Mouse (Mus musculus) right cerebral cortex, postnatal 36 days (tissue): ENCODE measurements around the gene Cog3.

Experiments used
- DNase-seq, 2 experiments: peaks; one replicate each; pipeline ENCODE4 v3.0.0; 2022; ENCODE audit warnings: low spot score in 2 of 2, mixed read lengths in 1 of 2

Cog3 gene

DNA sequence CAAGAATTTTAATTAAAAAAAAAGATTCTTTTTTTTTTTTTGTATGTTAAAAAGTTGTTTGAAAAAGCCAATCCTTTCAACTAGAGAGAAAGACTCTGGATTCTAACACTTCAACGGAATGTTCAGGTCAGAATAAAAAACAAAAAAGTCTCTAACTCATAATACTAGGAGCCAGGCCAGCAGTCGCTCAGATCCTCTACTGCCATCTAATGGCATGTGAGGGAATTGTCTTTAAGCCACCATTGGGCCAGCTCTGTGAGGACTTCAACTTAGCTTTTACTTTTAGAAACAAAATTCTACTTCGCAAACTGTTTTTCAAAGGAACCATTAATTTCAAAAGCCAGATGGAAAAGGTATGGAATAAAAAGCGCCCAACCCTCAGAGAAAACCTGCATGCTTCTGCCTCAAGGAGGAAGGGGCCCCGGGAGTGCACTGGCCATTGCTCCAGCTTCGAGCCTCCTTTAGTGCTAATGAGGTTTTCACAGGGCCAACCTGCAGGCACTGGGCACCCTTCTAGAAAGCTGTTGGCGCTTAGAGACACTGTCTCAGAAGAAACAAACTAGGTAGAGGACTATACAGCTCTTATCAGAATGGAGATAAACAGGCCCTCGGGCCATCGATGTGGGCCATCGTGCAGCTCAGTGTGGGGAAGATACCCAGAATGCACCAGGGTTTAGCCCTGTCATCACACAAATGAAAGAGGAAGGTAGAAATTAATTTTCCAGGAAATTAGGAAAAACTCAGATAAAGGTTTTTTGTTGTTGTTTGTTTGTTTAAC, 6.9 kb upstream of the Cog3 start:
- DNase-seq = no peak

DNA sequence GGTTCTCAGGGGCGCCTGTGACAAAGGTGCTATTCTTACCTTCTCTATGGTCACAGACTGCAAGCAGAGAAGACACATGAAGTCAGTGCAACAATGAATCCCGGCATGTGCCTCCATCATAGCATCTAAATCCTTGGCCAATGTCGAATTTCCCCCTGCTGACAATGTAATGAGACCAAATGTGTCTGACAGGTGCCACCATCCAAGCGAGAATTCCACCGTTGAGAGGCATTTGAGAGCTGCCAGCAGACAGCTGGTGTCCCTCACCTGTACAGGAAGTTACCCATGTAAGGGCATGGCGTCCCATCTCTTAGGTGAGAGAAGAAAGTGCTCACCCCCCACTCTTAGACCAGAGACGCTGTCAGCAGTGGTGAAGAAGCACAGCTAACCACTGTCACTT, 4.1 kb upstream of the Cog3 start:
- no peak for DNase-seq

DNA sequence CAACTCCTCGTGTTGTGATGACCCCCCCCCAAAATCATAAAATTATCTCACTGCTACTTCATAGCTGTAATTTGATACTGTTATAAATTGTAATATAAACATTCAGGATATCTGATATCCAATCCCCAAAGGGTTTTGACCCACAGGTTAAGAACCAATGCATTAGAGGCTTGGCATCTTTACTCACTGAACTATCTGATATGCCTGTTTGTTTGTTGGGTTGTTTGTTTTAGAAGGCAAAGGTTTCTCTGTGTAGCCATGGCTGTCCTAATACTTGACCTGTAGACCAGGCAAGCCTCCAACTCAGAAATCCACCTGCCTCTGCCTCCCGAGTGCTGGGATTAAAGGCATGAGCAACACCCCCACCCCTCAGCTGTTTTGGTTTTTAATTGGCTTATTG, 3.5 kb upstream of the Cog3 start:
- DNase-seq = no peak

DNA sequence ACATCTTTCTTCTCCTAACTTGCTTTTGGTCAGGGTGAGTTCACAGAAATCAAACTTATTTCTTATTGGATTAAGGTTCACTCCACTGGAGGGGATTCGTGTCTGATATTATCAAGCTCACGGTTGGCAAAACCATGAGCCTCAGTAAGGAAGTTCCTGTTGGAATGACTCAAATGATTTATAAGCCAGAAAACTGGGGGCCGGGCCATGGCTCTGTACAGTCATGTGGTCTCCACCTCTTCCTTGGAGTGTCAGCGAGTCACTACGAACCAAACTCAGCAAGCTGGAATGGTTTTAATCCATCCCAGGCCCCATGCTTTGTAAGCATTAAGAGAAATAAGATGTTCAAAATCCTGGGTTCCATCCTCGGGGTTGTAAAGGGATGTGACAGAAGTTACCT, 2.7 kb upstream of the Cog3 start:
- no peak for DNase-seq

DNA sequence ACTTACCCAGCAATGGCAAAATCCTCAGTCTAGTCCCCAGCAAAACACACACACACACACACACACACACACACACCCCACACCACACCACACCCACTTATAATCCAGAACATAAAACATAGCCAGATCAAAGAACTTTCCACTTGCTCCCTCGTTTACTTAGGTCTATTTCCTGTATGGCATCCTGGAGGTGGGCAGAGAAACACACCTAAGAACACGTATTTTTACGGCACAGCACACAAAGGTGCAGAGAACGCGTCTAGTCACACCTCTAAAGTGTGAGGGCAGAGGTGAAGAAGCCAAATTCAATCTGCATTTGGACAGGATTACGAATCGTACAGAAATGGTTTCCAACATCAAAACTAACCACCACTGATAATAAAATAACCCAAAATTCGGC, 1.1 kb downstream of the Cog3 start:
- DNase-seq = no peak

DNA sequence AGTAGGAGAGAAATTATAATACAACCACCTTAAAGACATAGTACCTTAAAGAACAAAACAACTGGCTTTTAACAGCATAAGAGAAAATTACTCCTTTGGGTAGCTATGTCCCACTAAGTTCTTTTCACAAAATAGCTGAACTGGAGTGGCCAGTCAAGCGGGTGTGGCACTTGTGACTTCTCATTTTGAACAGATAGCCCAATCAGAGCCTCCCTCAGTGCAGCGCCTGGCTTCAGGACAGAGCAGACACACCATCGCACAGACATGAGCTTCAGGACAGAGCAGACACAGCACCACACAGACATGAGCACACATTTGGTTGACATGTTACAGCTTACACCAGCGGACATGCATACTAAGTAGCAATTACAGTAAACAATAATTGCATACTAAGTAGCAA, 3.3 kb downstream of the Cog3 start:
- no peak for DNase-seq

DNA sequence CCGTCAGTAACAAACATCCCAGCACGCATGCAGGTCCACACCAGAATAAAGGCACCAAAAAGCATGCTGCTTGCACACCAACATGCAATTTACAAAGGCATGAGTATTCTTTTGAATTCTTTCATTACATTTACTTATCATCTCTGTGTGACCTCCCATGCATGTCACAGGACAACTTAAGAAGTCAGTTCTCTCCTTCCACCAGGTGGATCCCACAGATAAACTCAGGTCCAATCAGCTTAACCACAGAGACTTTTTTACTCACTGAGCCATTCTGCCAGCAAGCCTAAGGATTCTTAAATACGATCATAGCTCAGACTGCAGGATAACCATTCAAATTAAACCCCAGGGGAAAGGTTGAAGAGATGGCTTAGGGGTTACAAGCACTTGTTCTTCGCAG, 5.2 kb downstream of the Cog3 start:
- DNase-seq = no peak

DNA sequence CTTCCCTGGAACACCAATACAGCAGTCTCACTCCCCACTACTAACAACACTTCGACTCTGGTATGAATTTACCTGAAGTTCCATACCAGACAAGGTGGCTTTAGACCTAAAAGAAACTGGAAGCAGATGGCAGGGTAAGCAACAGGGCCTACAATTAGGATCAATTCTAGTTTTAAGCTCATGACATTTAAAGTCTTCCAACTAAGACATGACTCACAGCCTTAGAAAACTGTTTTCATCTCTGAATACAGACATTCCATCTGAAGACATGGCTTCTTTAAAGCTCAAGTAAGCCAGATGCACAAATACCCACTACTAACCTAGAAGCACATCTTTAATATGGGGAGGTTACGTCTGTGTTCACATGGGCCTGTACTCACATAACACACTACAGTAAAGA, 6.4 kb downstream of the Cog3 start:
- no peak for DNase-seq

DNA sequence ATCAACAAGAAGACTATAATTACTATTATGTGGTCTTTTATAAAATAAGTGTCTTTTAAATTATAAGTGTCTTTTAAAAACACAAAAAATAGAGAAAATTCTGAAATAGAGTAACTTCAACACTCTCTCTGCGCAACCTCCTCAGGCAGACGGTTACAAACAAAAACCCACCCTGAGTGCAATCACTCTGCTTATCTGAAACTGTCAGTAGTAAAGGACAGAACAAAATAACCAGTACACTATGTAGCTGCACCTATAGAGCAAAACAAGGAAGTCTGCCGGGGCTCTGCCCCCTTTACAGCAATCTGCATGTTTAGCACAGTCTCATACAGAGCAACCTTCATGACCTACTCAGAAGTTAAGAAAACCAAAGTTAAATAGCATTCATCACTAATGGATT, 12.4 kb downstream of the Cog3 start:
- DNase-seq = no peak

DNA sequence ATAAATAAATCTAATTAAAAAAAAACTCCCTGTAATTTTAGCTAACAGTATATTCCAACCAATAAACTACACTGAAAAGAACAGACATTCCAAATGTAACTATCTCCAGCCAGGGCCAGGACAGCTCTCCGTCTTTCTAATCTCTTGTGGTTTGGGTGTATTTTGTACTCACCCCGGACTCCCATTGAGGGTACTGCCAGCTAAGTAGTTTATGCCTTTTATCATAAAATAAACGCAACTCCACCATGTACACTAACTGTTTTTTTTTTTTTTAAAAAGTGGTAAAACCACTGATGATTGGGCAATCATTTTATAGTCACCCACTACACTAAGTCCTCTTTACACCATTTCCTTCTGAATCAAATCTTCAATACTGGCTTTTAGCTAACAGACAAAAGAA, 18.7 kb downstream of the Cog3 start:
- no peak for DNase-seq

DNA sequence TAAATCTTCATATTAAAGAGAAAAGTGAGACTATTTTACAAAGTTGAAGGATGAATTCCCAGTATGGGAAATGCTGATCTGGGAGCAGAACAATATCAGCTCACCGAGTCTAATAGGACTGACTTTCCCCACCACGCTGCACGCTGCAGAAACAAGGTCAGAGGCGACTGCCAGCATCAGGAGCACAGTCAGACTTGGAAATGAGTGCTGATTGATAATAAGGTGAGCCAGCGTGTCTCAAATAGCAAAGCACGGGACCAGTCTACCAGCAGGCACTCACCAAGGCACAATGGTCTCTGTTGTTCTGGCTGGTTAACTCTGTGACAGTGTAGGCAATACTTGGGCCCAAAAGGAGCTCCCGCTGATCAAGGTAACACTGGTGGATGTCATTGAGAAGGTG, 21.7 kb downstream of the Cog3 start:
- no peak for DNase-seq

DNA sequence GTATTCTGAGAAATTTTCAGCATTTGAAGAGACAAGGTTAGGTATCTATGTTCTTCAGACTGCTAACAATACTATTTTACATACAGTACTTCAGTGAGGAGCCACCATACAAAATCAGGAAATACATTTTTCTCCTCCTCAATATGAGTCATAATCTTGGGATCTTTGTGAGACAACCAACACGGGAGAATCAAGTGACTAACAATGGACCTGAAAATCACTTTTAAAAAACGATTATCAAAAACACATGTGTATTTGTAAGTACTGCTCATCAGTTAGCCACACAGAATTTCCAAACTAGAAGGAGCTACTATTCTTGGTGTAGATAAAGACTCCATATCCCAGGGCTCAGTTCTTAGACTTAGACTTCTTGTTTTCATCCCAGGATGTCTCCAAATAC, 23.0 kb downstream of the Cog3 start:
- no peak for DNase-seq

DNA sequence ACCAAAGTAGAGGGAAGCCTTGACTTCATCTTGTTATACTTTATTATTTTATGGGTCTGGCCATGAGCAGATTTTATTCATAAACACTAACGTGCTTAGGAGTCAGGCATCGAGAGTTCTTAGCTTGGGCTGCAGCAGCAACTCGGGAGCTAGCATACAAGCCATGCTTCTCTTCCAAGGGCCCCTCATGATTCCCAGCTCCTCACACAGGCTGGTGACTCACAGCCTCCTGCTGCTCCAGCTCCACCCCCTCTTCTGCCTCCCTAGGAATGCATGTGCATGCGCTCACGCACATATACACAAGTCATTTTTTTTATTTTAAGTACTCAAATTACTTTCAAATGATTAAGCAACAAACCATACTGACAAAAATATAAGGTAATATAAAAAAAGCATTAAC, 26.2 kb downstream of the Cog3 start:
- DNase-seq = no peak

DNA sequence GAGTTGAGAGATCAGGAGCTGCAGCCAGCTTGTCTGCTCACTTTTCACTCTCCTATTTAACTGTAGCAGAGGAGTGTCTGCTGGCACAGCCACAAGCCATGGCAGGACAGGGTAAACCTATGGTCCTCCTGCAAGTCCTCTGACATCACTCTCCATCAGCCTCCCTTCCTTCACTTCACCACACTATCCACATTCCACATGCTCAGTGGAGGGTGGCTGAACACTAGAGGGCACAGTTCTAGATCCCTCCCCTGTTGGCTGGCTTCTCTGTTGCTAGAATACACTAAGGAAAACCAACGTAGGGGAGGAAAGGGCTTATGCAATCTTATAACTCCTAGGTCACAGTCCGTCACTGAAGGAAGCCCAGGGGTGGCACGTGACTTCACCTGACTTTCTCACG, 27.3 kb downstream of the Cog3 start:
- no peak for DNase-seq

DNA sequence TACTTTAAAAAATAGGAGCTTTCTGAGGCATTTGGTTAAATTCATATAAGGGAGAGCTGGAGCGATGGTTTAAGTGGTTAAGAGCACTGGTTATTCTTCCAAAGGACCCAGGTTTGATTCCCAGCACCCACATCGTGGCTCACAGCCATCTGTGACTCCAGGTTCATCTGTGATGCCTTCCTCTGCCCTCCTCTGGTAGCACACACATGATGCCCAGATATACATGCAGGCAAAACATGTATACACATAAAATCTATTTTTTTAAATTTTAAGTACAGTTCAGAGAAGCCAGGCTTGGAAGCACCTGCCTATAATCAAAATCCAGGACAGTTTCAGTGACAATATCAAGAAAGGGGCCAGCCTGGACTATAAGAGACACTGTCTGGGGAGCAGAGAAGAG, 31.5 kb downstream of the Cog3 start:
- no peak for DNase-seq

DNA sequence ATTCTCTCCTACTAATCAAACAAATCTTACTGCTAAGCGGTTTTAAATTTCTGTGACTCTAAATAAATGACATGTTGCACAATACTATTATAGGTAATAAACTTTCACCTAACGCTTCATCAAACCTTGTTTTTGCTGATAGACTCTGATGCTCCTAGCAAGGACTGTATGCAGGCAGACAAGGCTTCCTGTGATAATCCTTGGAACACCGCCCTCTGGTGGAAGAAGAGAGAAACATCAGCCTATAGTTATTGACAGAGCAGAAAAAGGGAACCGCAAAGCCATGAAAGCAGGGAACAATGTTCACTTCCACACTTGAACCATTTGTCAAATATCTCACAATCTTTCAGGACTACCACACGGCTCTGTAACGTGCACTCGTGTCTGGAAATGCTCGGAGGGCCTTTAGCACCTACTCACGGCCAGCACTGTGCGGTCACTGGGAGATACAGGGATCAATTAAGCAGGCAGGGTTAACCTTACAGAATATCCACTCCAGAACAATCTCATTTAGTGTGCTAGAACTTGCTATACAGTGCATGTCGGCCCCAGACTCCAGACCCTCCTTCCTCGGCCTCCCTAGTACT, 32.2 kb downstream of the Cog3 start:
- DNase-seq = peak in 1 of 2 experiments; percentile 42

DNA sequence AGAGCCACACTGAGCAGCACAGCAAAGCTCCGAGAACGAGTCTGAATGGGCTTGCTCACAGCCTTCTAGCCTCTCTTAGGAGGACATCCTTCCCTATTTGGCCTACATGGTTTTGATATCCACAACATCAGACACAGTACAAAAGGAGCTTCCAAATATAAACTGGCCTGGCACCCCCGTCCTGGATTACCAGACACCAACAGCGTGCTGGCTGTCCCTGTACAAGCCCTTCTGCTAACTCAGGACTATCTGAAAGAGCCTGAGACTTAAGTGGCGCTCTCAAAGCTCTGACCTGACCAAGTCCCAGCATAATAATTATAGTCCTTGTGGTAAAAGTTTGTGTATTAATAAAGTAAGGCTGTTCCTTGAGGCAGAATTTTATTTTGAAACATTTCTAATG, 34.2 kb downstream of the Cog3 start:
- DNase-seq = no peak

DNA sequence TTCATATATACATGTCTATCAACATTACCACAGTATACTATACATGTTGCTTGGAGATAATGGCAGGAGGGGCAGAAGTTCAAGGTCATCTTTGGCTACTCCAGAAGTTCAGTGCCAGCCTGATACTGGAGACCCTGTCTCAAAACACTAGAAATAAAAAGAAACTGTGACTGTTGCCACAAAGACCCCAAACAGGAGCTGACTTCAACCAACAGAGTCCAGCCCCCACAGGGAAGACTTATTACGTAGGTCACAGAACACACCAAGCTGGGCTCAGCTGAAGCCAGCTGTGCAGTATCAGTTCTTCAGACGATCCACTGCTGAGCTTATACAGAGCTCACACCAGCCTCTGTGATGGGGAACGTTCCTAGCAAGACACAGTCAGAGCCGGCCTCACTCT, 37.9 kb downstream of the Cog3 start:
- DNase-seq = no peak

DNA sequence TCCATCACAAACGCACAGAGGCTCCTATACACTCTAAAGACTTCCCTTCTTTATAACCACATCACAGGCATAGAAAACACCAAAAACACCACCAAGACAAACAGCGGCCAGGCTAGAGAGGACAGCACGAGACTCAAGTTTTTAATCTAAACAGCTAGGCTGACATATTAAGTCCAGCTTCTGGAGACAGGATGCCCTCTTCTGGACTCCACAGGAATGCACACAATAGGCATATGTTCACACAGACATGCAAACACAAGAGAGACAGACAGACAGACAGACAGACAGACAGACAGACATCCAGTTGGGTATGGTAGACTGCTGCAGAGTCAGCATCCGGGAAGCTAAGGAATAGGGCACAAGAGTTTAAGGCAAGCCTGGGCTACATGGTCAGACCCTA, 40.7 kb downstream of the Cog3 start:
- DNase-seq = no peak

DNA sequence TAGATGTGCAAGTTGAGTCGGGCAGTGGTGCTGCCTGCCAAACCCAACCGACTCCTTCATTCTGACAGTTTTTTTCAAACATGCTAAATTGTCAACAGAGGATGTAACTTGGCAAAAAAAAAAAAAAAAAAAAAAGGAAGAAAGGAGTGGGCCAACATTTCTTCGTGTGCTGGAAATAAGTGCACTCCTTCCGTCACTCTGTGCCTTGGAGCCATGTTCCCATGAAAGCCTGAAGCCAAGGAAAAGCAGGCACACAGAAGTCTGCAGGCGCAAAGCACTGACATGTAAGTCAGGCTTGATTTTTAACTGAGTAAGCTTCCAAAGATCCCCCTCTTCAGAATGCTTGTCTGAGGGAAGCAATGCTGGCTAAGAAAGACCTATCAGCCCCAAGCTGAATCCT, 41.6 kb downstream of the Cog3 start:
- DNase-seq = peak in 1 of 2 experiments; percentile 12

DNA sequence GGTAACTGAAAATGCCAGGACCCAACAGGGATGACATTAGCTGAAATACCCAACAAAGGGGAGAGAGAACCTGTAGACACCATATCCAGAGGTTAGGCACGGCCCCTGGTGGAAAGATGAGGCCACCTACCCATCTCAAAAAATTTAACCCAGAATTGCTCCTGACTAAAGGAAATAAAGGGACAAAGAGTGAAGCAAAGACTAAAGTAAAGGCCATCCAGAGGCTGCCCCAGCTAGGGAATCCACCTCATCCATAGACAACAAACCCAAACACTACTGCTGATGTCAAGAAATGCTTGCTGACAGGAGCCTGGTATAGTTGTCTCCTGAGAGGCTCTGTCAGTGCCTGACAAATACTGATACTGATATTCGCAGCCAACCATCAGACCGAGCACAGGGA, 42.6 kb downstream of the Cog3 start:
- no peak for DNase-seq

DNA sequence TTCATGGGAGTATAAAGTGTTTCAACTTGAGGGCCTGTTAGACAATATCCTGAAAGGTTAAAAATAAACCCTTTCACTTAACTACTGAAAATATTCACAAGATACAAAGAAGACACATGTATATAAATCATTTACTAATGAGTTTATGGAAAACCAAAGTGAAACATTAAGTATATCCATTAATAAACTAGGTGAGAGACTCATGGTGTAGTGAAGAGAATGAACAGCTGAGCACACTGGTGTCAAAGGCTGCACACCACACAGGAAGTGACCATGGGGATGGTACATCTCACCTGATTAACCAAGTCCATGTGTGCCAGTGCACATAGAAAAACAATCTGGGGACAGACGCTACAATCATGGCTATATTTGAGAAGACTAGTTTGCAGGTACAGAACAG, 45.3 kb downstream of the Cog3 start:
- DNase-seq = no peak

DNA sequence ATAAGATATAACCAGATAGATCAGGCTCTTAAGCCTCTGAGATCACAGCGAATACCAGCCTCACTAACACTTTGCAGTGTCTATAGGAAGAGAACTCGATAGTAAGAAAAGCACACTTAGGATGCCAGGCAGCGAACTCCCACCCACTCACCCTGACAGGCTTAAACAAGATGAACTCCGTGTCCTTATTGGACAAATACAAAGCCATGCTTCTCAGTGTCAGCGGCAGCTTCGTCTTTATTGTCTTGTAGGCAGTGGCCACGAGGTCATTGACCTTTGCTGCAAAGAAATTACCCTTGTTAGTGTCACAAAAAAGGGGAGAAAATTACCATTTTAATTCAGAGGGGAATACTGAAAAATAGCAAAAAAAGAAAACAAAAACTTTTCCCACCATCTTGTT, 46.5 kb downstream of the Cog3 start:
- DNase-seq = no peak

DNA sequence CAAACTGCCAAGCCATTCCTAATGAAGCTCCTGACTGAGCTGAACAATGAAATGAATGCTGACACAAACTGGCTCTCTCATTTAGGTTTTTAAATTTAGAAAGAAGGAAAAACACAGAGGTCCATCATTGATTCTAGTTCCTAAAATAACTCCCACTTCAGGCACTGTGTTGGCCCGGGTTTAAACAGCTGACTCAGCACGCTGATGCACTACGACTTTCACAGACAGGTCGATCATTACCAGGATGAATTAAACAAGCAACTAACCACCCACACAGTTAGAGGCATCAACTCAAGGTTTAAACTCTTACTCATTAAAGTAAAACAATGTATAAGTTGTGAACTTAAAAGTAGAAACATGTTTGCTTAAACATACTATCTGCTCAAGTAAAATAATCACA, 47.7 kb downstream of the Cog3 start:
- DNase-seq = no peak
